ENCODE assay signal across 8 mouse cellular contexts in genomic region chr1:181017212-181017711, GRCm38 (mm10). TPM values are rescaled to one million over a fixed set of nuclear protein-coding genes. Genes with fewer than 3 reads are reported as not detected.
A peak's percentile ranks its signal among the peaks of the same experiment; 100 is the strongest.
DNase-seq lines count a peak whose midpoint lies in the region; ATAC-seq and TF ChIP-seq lines count a peak whose summit lies in the region.

No protein-coding gene starts in this region.

- DNase-seq in MN1 (ENCODE audit: low spot score), result peak; percentile 69
- peak; percentile 91 for DNase-seq in cerebellum, adult 9-10 months
- DNase-seq in forelimb bud, embryonic 11.5 days (ENCODE audit: low read depth, low spot score), result peak; percentile 52
- DNase-seq in layer of hippocampus, adult 9-10 months (ENCODE audit: low spot score), result peak; percentile 45
- DNase-seq in ovary, adult 18-20 months (ENCODE audit: low spot score), result peak; percentile 72
- peak; percentile 84 for DNase-seq in thymus, adult 2 months

- WGBS in lung, embryonic 15.5 days, result under 1% methylated on average over 22 of the region's 22 CpGs
- WGBS in thymus, adult 2 months, result under 1% methylated on average over 22 of the region's 22 CpGs

- peak overlapping the region; percentile 82 for H3K4me2 ChIP-seq in lung, embryonic 15.5 days

- H3K27me3 ChIP-seq in lung, embryonic 15.5 days, result no peaks in the 10 kb centered on the region
- no peaks in the 10 kb centered on the region for H3K27me3 ChIP-seq in thymus, adult 2 months (ENCODE audit: control insufficient read depth, insufficient read depth, low read length)

- H3K36me3 ChIP-seq in lung, embryonic 15.5 days, result no peaks in the 10 kb centered on the region
- no peaks in the 10 kb centered on the region for H3K36me3 ChIP-seq in thymus, adult 2 months (ENCODE audit: control insufficient read depth, insufficient read depth, low read length)

- H3K4me1 ChIP-seq in lung, embryonic 15.5 days, result peaks cover 18% of the 10 kb centered on the region
- H3K4me1 ChIP-seq in thymus, adult 2 months (replicated peaks; ENCODE audit: control insufficient read depth, insufficient read depth, low read length), result peaks cover 23% of the 10 kb centered on the region

- H3K9ac ChIP-seq in lung, embryonic 15.5 days, result peak overlapping the region; percentile 40

- peak overlapping the region; percentile 43 for H3K4me3 ChIP-seq in lung, embryonic 15.5 days
- peak overlapping the region; percentile 67 for H3K4me3 ChIP-seq in thymus, adult 2 months (ENCODE audit: control insufficient read depth, insufficient read depth, low read length)

- H3K9me3 ChIP-seq in lung, embryonic 15.5 days, result no peaks in the 10 kb centered on the region

- no peak for TF ChIP-seq CTCF in thymus, adult 2 months (IDR thresholded peaks at IDR 0.05; ENCODE audit: borderline replicate concordance, control insufficient read depth, extremely low read depth, insufficient read depth, low read length, poor library complexity)

- peak; percentile 66 to 72 for ATAC-seq in hematopoietic stem cell, adult 5-6 weeks (replicated peaks in 1 of 2; ENCODE audit: insufficient read depth in 1 of 2, low FRiP score in 2 of 2, low TSS enrichment in 1 of 2, low read depth in 1 of 2, poor library complexity in 2 of 2, severe bottlenecking in 2 of 2)
- ATAC-seq in lung, embryonic 15.5 days (ENCODE audit: borderline replicate concordance, extremely low read depth, low FRiP score, low TSS enrichment), result peak; percentile 64; the same call in 1 of the 2 replicates

- peak; percentile 59 for TF ChIP-seq POLR2A in thymus, adult 2 months (IDR thresholded peaks at IDR 0.05; ENCODE audit: control insufficient read depth, extremely low read depth, insufficient read depth, low read length, poor library complexity)

- H3K27ac ChIP-seq in lung, embryonic 15.5 days, result peak overlapping the region; percentile 68
- H3K27ac ChIP-seq in thymus, adult 2 months (ENCODE audit: control insufficient read depth, insufficient read depth, low read length), result peak overlapping the region; percentile 56

RNA-seq across cellular contexts. Expression of gene Ephx1, which starts 3.4 kb away (rescaled TPM):
- 3.9 TPM in 2 replicates for total RNA-seq in hematopoietic stem cell, adult 5-6 weeks (2017)
- 6.3 and 7.2 TPM in 2 replicates for polyA plus RNA-seq in lung, embryonic 15.5 days (2015; fragmentation: Nextera tagmentation; extraction: Ambion mirVana)
- polyA plus RNA-seq in thymus, adult 2 months (2012; rRNA removed), result 33.2 and 39.3 TPM in 2 replicates

RNA-seq across cellular contexts. Expression of gene 9130409I23Rik, which starts 33.8 kb away (rescaled TPM):
- not detected in 2 replicates for total RNA-seq in hematopoietic stem cell, adult 5-6 weeks (2017)
- not detected in 2 replicates for polyA plus RNA-seq in lung, embryonic 15.5 days (2015; fragmentation: Nextera tagmentation; extraction: Ambion mirVana)
- polyA plus RNA-seq in thymus, adult 2 months (2012; rRNA removed), result 0.06 and 0.09 TPM in 2 replicates

Comparison
In these comparisons a context has a peak if more than half of its experiments do, and no peak if none do; other contexts are left out.
1. Peak in every context shown above with its lines: DNase-seq, ATAC-seq, H3K4me3 ChIP-seq and H3K27ac ChIP-seq.